Mouse (Mus musculus) E14TG2a.4 (cell line): Measurements from ENCODE around the gene Atp5h.
A peak's percentile ranks its signal among the peaks of the same experiment; 100 is the strongest.

Experiments used
- H3K27me3 ChIP-seq: 2 replicates; pipeline ENCODE4 v1.6.1; 2014; ENCODE audit warnings: low read length, control low read depth; ENCODE audit not compliant: insufficient read depth
- H3K36me3 ChIP-seq: 2 replicates; pipeline ENCODE4 v1.6.1; 2014; ENCODE audit warnings: low read length, control low read depth; ENCODE audit not compliant: insufficient read depth
- H3K4me1 ChIP-seq: replicated peaks from 2 replicates; pipeline ENCODE4 v1.6.1; 2014; ENCODE audit warnings: low read depth, low read length, control low read depth
- H3K4me3 ChIP-seq: replicated peaks from 2 replicates; pipeline ENCODE4 v1.5.1; 2014; ENCODE audit warnings: mild to moderate bottlenecking, low read length
- H3K9me3 ChIP-seq: 2 replicates; pipeline ENCODE4 v1.6.1; 2014; ENCODE audit warnings: low read length, control low read depth
- CTCF ChIP-seq: conservative IDR thresholded peaks from 2 replicates; pipeline ENCODE4 v1.5.1; 2014; ENCODE audit warnings: low read length
- NANOG ChIP-seq: IDR thresholded peaks from 2 replicates; pipeline ENCODE4 v1.6.1; 2014; ENCODE audit warnings: borderline replicate concordance, low read length, mixed read lengths
- POU5F1 ChIP-seq: IDR thresholded peaks from 2 replicates; pipeline ENCODE4 v1.6.1; 2014; ENCODE audit warnings: low read length, borderline replicate concordance

Atp5h gene

DNA sequence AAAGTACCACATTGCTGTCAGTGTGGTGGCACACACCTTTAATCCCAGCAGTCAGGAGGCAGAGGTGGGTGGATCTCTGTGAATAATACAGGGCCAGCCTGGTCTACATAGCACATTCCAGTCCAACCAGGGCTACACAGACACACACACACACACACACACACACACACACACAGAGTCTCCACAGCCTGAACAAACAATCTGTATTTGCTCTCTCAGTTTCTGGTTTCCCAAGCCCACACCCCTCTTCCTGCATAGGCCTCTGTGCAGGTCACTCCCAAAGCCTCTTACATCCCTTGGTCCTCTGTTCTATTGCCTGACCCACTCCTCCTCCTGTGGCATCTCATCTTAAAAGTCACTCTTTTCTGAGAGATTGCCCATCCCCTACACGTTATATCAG, 47.7 kb downstream of the Atp5h start:
- no peaks in the 10 kb centered on the region for H3K36me3 ChIP-seq
- no peak for TF ChIP-seq NANOG
- no peak for TF ChIP-seq CTCF
- no peak for TF ChIP-seq POU5F1
- H3K4me1 ChIP-seq = peaks cover 16% of the 10 kb centered on the region

DNA sequence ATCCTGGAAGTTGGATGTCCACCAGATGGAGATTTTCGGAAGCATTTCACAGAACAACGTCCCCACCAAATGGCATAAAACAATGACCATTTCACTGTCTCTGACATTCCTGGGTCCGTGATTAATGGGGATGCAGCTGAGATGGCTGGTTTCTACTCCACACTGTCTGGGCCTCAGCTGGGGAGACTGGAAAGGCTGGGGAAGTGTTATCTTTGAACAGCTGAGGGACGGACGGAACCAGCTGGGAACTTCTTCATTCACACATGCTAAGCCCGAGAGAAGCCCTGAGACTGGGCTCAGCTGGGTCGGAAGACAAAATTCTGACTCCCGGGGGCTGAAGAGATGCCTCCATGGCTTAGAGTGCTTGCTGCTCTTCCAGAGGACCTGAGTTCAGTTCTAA, 48.4 kb downstream of the Atp5h start:
- TF ChIP-seq NANOG = no peak
- no peak for TF ChIP-seq CTCF
- no peak for TF ChIP-seq POU5F1
- Histone ChIP-seq H3K27me3 (peaks cover 89% of the 10 kb centered on the region), H3K4me1 (peaks cover 23% of the 10 kb centered on the region), H3K9me3 (no peaks in the 10 kb centered on the region), H3K36me3 (no peaks in the 10 kb centered on the region), H3K4me3 (no peak overlapping the region)

More for the DNA sequence above, 47.7 kb downstream of the Atp5h start:
- Histone ChIP-seq H3K4me3 (no peak overlapping the region), H3K27me3 (peaks cover 87% of the 10 kb centered on the region), H3K9me3 (no peaks in the 10 kb centered on the region)

DNA sequence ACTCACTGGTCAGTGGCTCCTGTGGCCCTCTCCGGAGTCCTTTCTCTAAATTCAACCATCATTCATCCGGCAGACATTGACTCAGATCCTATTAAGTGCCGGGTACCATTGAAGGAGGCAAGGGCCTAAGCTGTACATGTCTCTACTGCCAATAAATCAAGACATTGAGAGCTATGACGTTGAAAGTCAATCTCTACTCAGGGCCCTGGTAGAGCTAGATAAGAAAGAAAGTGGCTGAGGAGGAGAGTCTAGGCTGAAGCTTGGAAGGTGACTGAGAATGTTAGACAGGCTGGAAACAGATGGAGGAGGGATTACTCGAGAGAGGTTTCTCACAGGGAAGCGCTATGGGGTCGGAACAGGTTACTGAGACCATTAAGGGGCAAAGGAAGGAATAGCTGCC, 49.4 kb downstream of the Atp5h start:
- Histone ChIP-seq H3K27me3 (peaks cover 89% of the 10 kb centered on the region), H3K4me3 (no peak overlapping the region), H3K4me1 (peaks cover 27% of the 10 kb centered on the region), H3K36me3 (no peaks in the 10 kb centered on the region), H3K9me3 (no peaks in the 10 kb centered on the region)
- TF ChIP-seq CTCF (no peak), NANOG (no peak), POU5F1 (no peak)

- TF ChIP-seq CTCF = no peak
- no peak for TF ChIP-seq POU5F1
- TF ChIP-seq NANOG = no peak
- Histone ChIP-seq H3K9me3 (no peaks in the 10 kb centered on the region), H3K4me1 (peaks cover 17% of the 10 kb centered on the region), H3K36me3 (no peaks in the 10 kb centered on the region), H3K27me3 (peaks cover 79% of the 10 kb centered on the region), H3K4me3 (peak within 1 kb of the TSS; percentile 83)
Observed at GRCm38 (mm10) chr11:115367395-115367944, 52.3 kb downstream of the Atp5h start, which contains the start of gene Hid1. Hid1 (minus strand) TSS chr11:115367756.

DNA sequence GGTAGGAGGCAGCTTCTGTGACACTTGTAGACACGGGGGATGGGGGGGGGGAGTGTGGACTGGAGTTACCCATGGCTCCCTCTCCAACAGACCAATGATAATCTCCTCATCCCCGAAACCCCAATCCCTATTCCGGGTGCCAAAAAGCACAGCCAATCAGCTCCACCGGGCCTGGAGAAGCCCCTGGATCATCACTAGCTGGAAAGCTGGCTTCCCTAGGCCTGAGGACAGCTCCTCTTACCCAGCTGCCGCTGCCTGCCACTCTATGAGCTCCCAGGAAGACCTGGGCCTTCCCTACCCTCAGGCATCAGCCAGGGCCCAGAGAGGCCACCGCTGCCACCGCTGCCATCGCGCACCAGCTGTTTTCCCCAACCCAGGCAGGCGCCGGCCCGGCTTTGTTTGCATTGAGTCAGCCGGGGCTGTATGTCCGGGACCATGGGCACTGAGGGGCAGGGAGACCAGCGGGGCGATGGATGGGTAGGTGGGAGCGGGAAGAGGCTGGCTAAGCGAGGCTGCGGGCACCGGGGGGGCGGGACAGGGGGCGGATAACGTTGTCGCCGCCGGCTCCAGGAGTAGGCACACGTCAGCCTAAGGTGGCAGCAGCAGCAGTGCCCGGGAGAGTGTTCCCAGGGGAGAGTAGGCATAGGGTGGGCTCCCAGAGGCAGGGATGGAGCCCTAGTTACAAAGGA, 52.9 kb downstream of the Atp5h start:
- H3K27me3 ChIP-seq = peaks cover 79% of the 10 kb centered on the region
- H3K4me1 ChIP-seq = peaks cover 17% of the 10 kb centered on the region

GRCm38 (mm10) chr11:115366039-115366705, 53.6 kb downstream of the Atp5h start:
- Histone ChIP-seq H3K9me3 (no peaks in the 10 kb centered on the region), H3K4me3 (peak overlapping the region; percentile 83), H3K4me1 (peaks cover 17% of the 10 kb centered on the region), H3K36me3 (no peaks in the 10 kb centered on the region), H3K27me3 (peaks cover 76% of the 10 kb centered on the region)
- TF ChIP-seq POU5F1 (no peak), NANOG (no peak), CTCF (no peak)

More for the DNA sequence above, 52.9 kb downstream of the Atp5h start:
- TF ChIP-seq NANOG (no peak), CTCF (no peak), POU5F1 (no peak)
- Histone ChIP-seq H3K9me3 (no peaks in the 10 kb centered on the region), H3K4me3 (peak overlapping the region; percentile 83), H3K36me3 (no peaks in the 10 kb centered on the region)
